Mouse (Mus musculus): ENCODE measurements around the gene Eri2. TPM values are rescaled to one million over a fixed set of nuclear protein-coding genes. Genes with fewer than 3 reads are reported as not detected.

The Eri2 gene
- polyA plus RNA-seq, 1 experiment from 2014 or later, result 22.2 TPM

GRCm38 (mm10) chr7:119795311-119795710 is 1.5 kb upstream of the Eri2 start:
- peak overlapping the region; percentile 54; the same call in 1 of the 2 replicates for H3K9ac ChIP-seq (ENCODE audit: low read depth, low read length)
- peak overlapping the region; percentile 25 for H3K4me3 ChIP-seq (ENCODE audit: low read depth, low read length)

GRCm38 (mm10) chr7:119794251-119794638 is 387 bp upstream of the Eri2 start:
- H3K4me2 ChIP-seq (ENCODE audit: low read depth, low read length), result peak overlapping the region; percentile 70
- no peaks in the 10 kb centered on the region for H3K9me3 ChIP-seq (ENCODE audit: control insufficient read depth, low read length)
- WGBS, result under 1% methylated on average over 20 of the region's 21 CpGs
- peak overlapping the region; percentile 57 for H3K4me3 ChIP-seq (ENCODE audit: low read depth, low read length)
- peak; percentile 26 for ATAC-seq (ENCODE audit: low read depth)
- H3K4me1 ChIP-seq (ENCODE audit: control insufficient read depth, insufficient read depth, low read length), result peaks cover 11% of the 10 kb centered on the region; the same call in 1 of the 2 replicates
- peaks cover 18% of the 10 kb centered on the region; the same call in 1 of the 2 replicates for H3K36me3 ChIP-seq (ENCODE audit: control insufficient read depth, insufficient read depth, low read length)
- no peak for DNase-seq (ENCODE audit: low spot score)
- no peaks in the 10 kb centered on the region for H3K27me3 ChIP-seq (replicated peaks; ENCODE audit: control insufficient read depth, insufficient read depth, low read length)
- H3K9ac ChIP-seq (ENCODE audit: low read depth, low read length), result peak overlapping the region; percentile 70
- H3K27ac ChIP-seq (replicated peaks; ENCODE audit: low read depth, low read length), result peak overlapping the region; percentile 69

More at GRCm38 (mm10) chr7:119795311-119795710, 1.5 kb upstream of the Eri2 start:
- Histone ChIP-seq H3K36me3 (ENCODE audit: control insufficient read depth, insufficient read depth, low read length) (0 out of 2 replicates have a peak, but pooled peaks cover 10% of the 10 kb centered on the region), H3K4me1 (ENCODE audit: control insufficient read depth, insufficient read depth, low read length) (peaks cover 11% of the 10 kb centered on the region; the same call in 1 of the 2 replicates), H3K4me2 (ENCODE audit: low read depth, low read length) (peak overlapping the region; percentile 50), H3K27me3 (replicated peaks; ENCODE audit: control insufficient read depth, insufficient read depth, low read length) (no peaks in the 10 kb centered on the region), H3K27ac (replicated peaks; ENCODE audit: low read depth, low read length) (no peak overlapping the region), H3K9me3 (ENCODE audit: control insufficient read depth, low read length) (no peaks in the 10 kb centered on the region)
- no peak for DNase-seq (ENCODE audit: low spot score)
- ATAC-seq (ENCODE audit: low read depth), result no peak

- H3K4me3 ChIP-seq (ENCODE audit: low read depth, low read length), result no peak overlapping the region
- DNase-seq (ENCODE audit: low spot score) (no peak), ATAC-seq (ENCODE audit: low read depth) (no peak)
- no peak overlapping the region for H3K4me2 ChIP-seq (ENCODE audit: low read depth, low read length)
- H3K9me3 ChIP-seq (ENCODE audit: control insufficient read depth, low read length), result no peaks in the 10 kb centered on the region
- no peak overlapping the region for H3K9ac ChIP-seq (ENCODE audit: low read depth, low read length)
- H3K27ac ChIP-seq (replicated peaks; ENCODE audit: low read depth, low read length), result no peak overlapping the region
- H3K27me3 ChIP-seq (replicated peaks; ENCODE audit: control insufficient read depth, insufficient read depth, low read length), result no peaks in the 10 kb centered on the region
- WGBS, result 88% methylated on average over 3 of the region's 3 CpGs
- 0 out of 2 replicates have a peak, but pooled peaks cover 5% of the 10 kb centered on the region for H3K4me1 ChIP-seq (ENCODE audit: control insufficient read depth, insufficient read depth, low read length)
- H3K36me3 ChIP-seq (ENCODE audit: control insufficient read depth, insufficient read depth, low read length), result peaks cover 54% of the 10 kb centered on the region
Measured at GRCm38 (mm10) chr7:119789024-119789423, 4.8 kb downstream of the Eri2 start.

GRCm38 (mm10) chr7:119784908-119785307 is 8.9 kb downstream of the Eri2 start:
- DNase-seq (ENCODE audit: low spot score) (no peak), ATAC-seq (ENCODE audit: low read depth) (no peak)
- 95% methylated on average over 5 of the region's 5 CpGs for WGBS
- Histone ChIP-seq H3K4me2 (ENCODE audit: low read depth, low read length) (no peak overlapping the region), H3K4me3 (ENCODE audit: low read depth, low read length) (no peak overlapping the region), H3K27me3 (replicated peaks; ENCODE audit: control insufficient read depth, insufficient read depth, low read length) (no peaks in the 10 kb centered on the region), H3K36me3 (ENCODE audit: control insufficient read depth, insufficient read depth, low read length) (peaks cover 53% of the 10 kb centered on the region), H3K9me3 (ENCODE audit: control insufficient read depth, low read length) (no peaks in the 10 kb centered on the region), H3K9ac (ENCODE audit: low read depth, low read length) (no peak overlapping the region), H3K27ac (replicated peaks; ENCODE audit: low read depth, low read length) (no peak overlapping the region), H3K4me1 (ENCODE audit: control insufficient read depth, insufficient read depth, low read length) (no peaks in the 10 kb centered on the region)

GRCm38 (mm10) chr7:119783453-119783852 is 10.4 kb downstream of the Eri2 start:
- H3K27ac ChIP-seq (replicated peaks; ENCODE audit: low read depth, low read length), result no peak overlapping the region
- no peaks in the 10 kb centered on the region for H3K9me3 ChIP-seq (ENCODE audit: control insufficient read depth, low read length)
- peaks cover 46% of the 10 kb centered on the region for H3K36me3 ChIP-seq (ENCODE audit: control insufficient read depth, insufficient read depth, low read length)
- H3K4me3 ChIP-seq (ENCODE audit: low read depth, low read length), result no peak overlapping the region
- ATAC-seq (ENCODE audit: low read depth) (no peak), DNase-seq (ENCODE audit: low spot score) (no peak)
- 92% methylated on average over 2 of the region's 2 CpGs for WGBS
- H3K9ac ChIP-seq (ENCODE audit: low read depth, low read length), result no peak overlapping the region
- H3K4me1 ChIP-seq (ENCODE audit: control insufficient read depth, insufficient read depth, low read length), result no peaks in the 10 kb centered on the region
- H3K27me3 ChIP-seq (replicated peaks; ENCODE audit: control insufficient read depth, insufficient read depth, low read length), result no peaks in the 10 kb centered on the region
- H3K4me2 ChIP-seq (ENCODE audit: low read depth, low read length), result no peak overlapping the region

- WGBS, result 91% methylated on average over 8 of the region's 8 CpGs
- Histone ChIP-seq H3K4me1 (ENCODE audit: control insufficient read depth, insufficient read depth, low read length) (no peaks in the 10 kb centered on the region), H3K36me3 (ENCODE audit: control insufficient read depth, insufficient read depth, low read length) (no peaks in the 10 kb centered on the region), H3K27ac (replicated peaks; ENCODE audit: low read depth, low read length) (no peak overlapping the region), H3K9me3 (ENCODE audit: control insufficient read depth, low read length) (no peaks in the 10 kb centered on the region), H3K4me2 (ENCODE audit: low read depth, low read length) (no peak overlapping the region), H3K27me3 (replicated peaks; ENCODE audit: control insufficient read depth, insufficient read depth, low read length) (no peaks in the 10 kb centered on the region), H3K4me3 (ENCODE audit: low read depth, low read length) (no peak overlapping the region), H3K9ac (ENCODE audit: low read depth, low read length) (no peak overlapping the region)
- DNase-seq (ENCODE audit: low spot score) (no peak), ATAC-seq (ENCODE audit: low read depth) (no peak)
Measured at GRCm38 (mm10) chr7:119769895-119770294, 24.0 kb downstream of the Eri2 start.

- Histone ChIP-seq H3K27ac (replicated peaks; ENCODE audit: low read depth, low read length) (no peak overlapping the region), H3K27me3 (replicated peaks; ENCODE audit: control insufficient read depth, insufficient read depth, low read length) (no peaks in the 10 kb centered on the region), H3K4me3 (ENCODE audit: low read depth, low read length) (no peak overlapping the region), H3K4me1 (ENCODE audit: control insufficient read depth, insufficient read depth, low read length) (no peaks in the 10 kb centered on the region), H3K4me2 (ENCODE audit: low read depth, low read length) (no peak overlapping the region), H3K36me3 (ENCODE audit: control insufficient read depth, insufficient read depth, low read length) (no peaks in the 10 kb centered on the region), H3K9me3 (ENCODE audit: control insufficient read depth, low read length) (no peaks in the 10 kb centered on the region), H3K9ac (ENCODE audit: low read depth, low read length) (no peak overlapping the region)
- 74% methylated on average over 6 of the region's 6 CpGs for WGBS
- DNase-seq (ENCODE audit: low spot score) (no peak), ATAC-seq (ENCODE audit: low read depth) (no peak)
Measured at GRCm38 (mm10) chr7:119766996-119767395, 26.9 kb downstream of the Eri2 start.

GRCm38 (mm10) chr7:119764377-119764776 is 29.5 kb downstream of the Eri2 start:
- no peak for ATAC-seq (ENCODE audit: low read depth)
- WGBS, result 90% methylated on average over 3 of the region's 3 CpGs
- DNase-seq (ENCODE audit: low spot score), result no peak

GRCm38 (mm10) chr7:119762166-119762697 is 31.6 kb downstream of the Eri2 start:
- no peak overlapping the region for H3K9ac ChIP-seq (ENCODE audit: low read depth, low read length)
- no peak overlapping the region for H3K4me3 ChIP-seq (ENCODE audit: low read depth, low read length)
- no peak overlapping the region for H3K27ac ChIP-seq (replicated peaks; ENCODE audit: low read depth, low read length)
- no peaks in the 10 kb centered on the region for H3K36me3 ChIP-seq (ENCODE audit: control insufficient read depth, insufficient read depth, low read length)
- DNase-seq (ENCODE audit: low spot score) (no peak), ATAC-seq (ENCODE audit: low read depth) (no peak)
- no peaks in the 10 kb centered on the region for H3K4me1 ChIP-seq (ENCODE audit: control insufficient read depth, insufficient read depth, low read length)
- H3K27me3 ChIP-seq (replicated peaks; ENCODE audit: control insufficient read depth, insufficient read depth, low read length), result no peaks in the 10 kb centered on the region
- no peaks in the 10 kb centered on the region for H3K9me3 ChIP-seq (ENCODE audit: control insufficient read depth, low read length)
- no peak overlapping the region for H3K4me2 ChIP-seq (ENCODE audit: low read depth, low read length)
- 51% methylated on average over 4 of the region's 4 CpGs for whole genome bisulfite sequencing

More at GRCm38 (mm10) chr7:119764377-119764776, 29.5 kb downstream of the Eri2 start:
- Histone ChIP-seq H3K27me3 (replicated peaks; ENCODE audit: control insufficient read depth, insufficient read depth, low read length) (no peaks in the 10 kb centered on the region), H3K9me3 (ENCODE audit: control insufficient read depth, low read length) (no peaks in the 10 kb centered on the region), H3K4me1 (ENCODE audit: control insufficient read depth, insufficient read depth, low read length) (no peaks in the 10 kb centered on the region), H3K4me2 (ENCODE audit: low read depth, low read length) (no peak overlapping the region), H3K36me3 (ENCODE audit: control insufficient read depth, insufficient read depth, low read length) (no peaks in the 10 kb centered on the region), H3K4me3 (ENCODE audit: low read depth, low read length) (no peak overlapping the region), H3K27ac (replicated peaks; ENCODE audit: low read depth, low read length) (no peak overlapping the region), H3K9ac (ENCODE audit: low read depth, low read length) (no peak overlapping the region)

All from embryonic facial prominence, embryonic 14.5 days (tissue).